In the genomic region with DNA sequence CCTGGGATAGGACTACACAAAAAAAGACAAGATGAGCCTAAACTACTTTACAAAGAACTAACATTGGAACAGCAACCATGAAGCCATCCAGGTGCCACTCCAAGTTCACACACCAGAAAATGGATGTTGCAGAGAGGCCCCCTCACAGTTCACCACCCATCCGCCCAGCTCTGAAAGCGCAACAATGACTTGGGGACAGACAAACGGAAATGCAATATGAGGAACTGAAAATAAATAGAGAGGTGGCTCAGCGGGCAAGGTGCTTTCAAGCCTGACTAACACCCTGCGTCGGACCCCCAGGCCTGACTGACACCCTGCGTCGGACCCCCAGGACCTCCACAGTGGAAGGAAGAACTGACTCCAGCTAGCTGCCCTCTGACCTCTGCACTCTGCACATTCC, we compare ENCODE assay signal across 17 mouse cellular contexts.
DNase-seq lines count a peak whose midpoint lies in the region; ATAC-seq and TF ChIP-seq lines count a peak whose summit lies in the region.
"Had no signal": no experiment of that assay in that cellular context is flagged by ENCODE, and none has a peak within 500 bp of the region (broad histone marks: within the 10 kb centered on the region; RNA-seq: fewer than 3 reads in every experiment).

No protein-coding gene starts in this region.

- no peaks in the 10 kb centered on the region for H3K27me3 ChIP-seq in spleen, adult 2 months (ENCODE audit: control insufficient read depth, insufficient read depth, low read length)
- no peaks in the 10 kb centered on the region for H3K27me3 ChIP-seq in intestine, postnatal 0 days (replicated peaks; ENCODE audit: control insufficient read depth, insufficient read depth, low read length)
- H3K27me3 ChIP-seq: heart, embryonic 12.5 days; liver, embryonic 15.5 days; megakaryocyte, embryonic 14.5 days; Patski had no signal

- H3K9me3 ChIP-seq in intestine, postnatal 0 days (ENCODE audit: control insufficient read depth) = no peaks in the 10 kb centered on the region
- H3K9me3 ChIP-seq: heart, embryonic 12.5 days; liver, embryonic 15.5 days; megakaryocyte, embryonic 14.5 days had no signal

- ATAC-seq in granulocyte monocyte progenitor cell, adult 5-6 weeks (replicated peaks; ENCODE audit: poor library complexity, severe bottlenecking) = peak; percentile 90
- ATAC-seq in megakaryocyte progenitor cell, adult 5-6 weeks (replicated peaks; ENCODE audit: poor library complexity) = peak; percentile 86
- no peak for ATAC-seq in intestine, postnatal 0 days
- ATAC-seq: CD4-positive, CD25-positive, alpha-beta regulatory T cell, adult 4 months; inflammation-experienced regulatory T-cells, adult 6 months; Patski had no signal

- no peak overlapping the region for H3K4me2 ChIP-seq in intestine, postnatal 0 days (replicated peaks; ENCODE audit: low read depth)
- H3K4me2 ChIP-seq: heart, embryonic 12.5 days; liver, embryonic 15.5 days had no signal

- no peaks in the 10 kb centered on the region for H3K36me3 ChIP-seq in spleen, adult 2 months (ENCODE audit: control insufficient read depth, insufficient read depth, low read length)
- no peaks in the 10 kb centered on the region for H3K36me3 ChIP-seq in intestine, postnatal 0 days (ENCODE audit: control insufficient read depth, insufficient read depth)
- H3K36me3 ChIP-seq: heart, embryonic 12.5 days; liver, embryonic 15.5 days had no signal

- no peak overlapping the region for H3K9ac ChIP-seq in intestine, postnatal 0 days (ENCODE audit: low read depth, low read length)
- H3K9ac ChIP-seq: heart, embryonic 12.5 days; liver, embryonic 15.5 days had no signal

- TF ChIP-seq POLR2A in spleen, adult 2 months (IDR thresholded peaks at IDR 0.05; ENCODE audit: low read depth, low read length) = no peak

- no peak overlapping the region for H3K4me3 ChIP-seq in layer of hippocampus, adult 2 months
- H3K4me3 ChIP-seq in spleen, adult 2 months (ENCODE audit: extremely low read depth, insufficient read depth, insufficient read length) = peak overlapping the region; percentile 14; the same call in 1 of the 2 replicates
- no peak overlapping the region for H3K4me3 ChIP-seq in intestine, postnatal 0 days (ENCODE audit: low read depth, low read length)
- H3K4me3 ChIP-seq: gastrocnemius, adult 2 months; heart, embryonic 12.5 days; liver, embryonic 15.5 days; megakaryocyte, embryonic 14.5 days had no signal

- DNase-seq in layer of hippocampus, adult 2 months (ENCODE audit: low spot score in 2 of 2) = no peak
- DNase-seq in layer of hippocampus, postnatal 10 days (ENCODE audit: low spot score in 2 of 2) = no peak
- DNase-seq in spleen, adult 2 months (ENCODE audit: low read depth in 1 of 2, low spot score in 2 of 2) = peak; percentile 18 to 45
- DNase-seq in cerebellum, adult 9-11 months = no peak
- DNase-seq in thymus, postnatal 0 days (ENCODE audit: low spot score) = no peak
- DNase-seq: embryo, embryonic 11 days; gastrocnemius, adult 2 months; thymus, postnatal 14 days had no signal

- no peak for TF ChIP-seq CTCF in layer of hippocampus, adult 2 months (conservative IDR thresholded peaks at IDR 0.05)
- no peak for TF ChIP-seq CTCF in spleen, adult 2 months (IDR thresholded peaks at IDR 0.05; ENCODE audit: extremely low read depth, insufficient read depth, insufficient read length, insufficient replicate concordance)
- TF ChIP-seq CTCF in intestine, postnatal 0 days (IDR thresholded peaks at IDR 0.05; ENCODE audit: low read depth) = no peak

- peak overlapping the region; percentile 15; the same call in 1 of the 2 replicates for H3K27ac ChIP-seq in layer of hippocampus, adult 2 months
- H3K27ac ChIP-seq in spleen, adult 2 months (ENCODE audit: insufficient read depth, low read length) = no peak overlapping the region; the same call in 1 of the 2 replicates
- no peak overlapping the region for H3K27ac ChIP-seq in intestine, postnatal 0 days (ENCODE audit: low read depth, low read length)
- H3K27ac ChIP-seq: gastrocnemius, adult 2 months; liver, embryonic 15.5 days had no signal

- peaks cover 12% of the 10 kb centered on the region for H3K4me1 ChIP-seq in spleen, adult 2 months (ENCODE audit: control insufficient read depth, insufficient read depth, insufficient read length)
- H3K4me1 ChIP-seq in intestine, postnatal 0 days (replicated peaks; ENCODE audit: control insufficient read depth, insufficient read depth, low read length) = no peaks in the 10 kb centered on the region

- 26% methylated on average over 8 of the region's 8 CpGs for WGBS in spleen, adult 2 months
- WGBS in intestine, postnatal 0 days = 79% methylated on average over 8 of the region's 8 CpGs

Comparison
In these comparisons a context has a peak if more than half of its experiments do, and no peak if none do; other contexts are left out.
1. DNase-seq: peak in spleen, adult 2 months (2 of 2); none in layer of hippocampus, adult 2 months (0 of 2), layer of hippocampus, postnatal 10 days (0 of 2), cerebellum, adult 9-11 months (single experiment) and thymus, postnatal 0 days (single experiment).